Mouse (Mus musculus) adrenal gland, postnatal 10 days (tissue): ENCODE measurements at regions not wholly inside any gene's neighbourhood (a gene's known extent, or its start where the extent isn't known, plus 50 kb on each side); places are given as distances from the start of the nearest gene placed in this dataset.

Source experiments
- DNase-seq: peaks from one replicate; pipeline ENCODE4 v3.0.0; 2021; ENCODE audit warnings: mixed read lengths

- DNase-seq, result no peak
Observed at GRCm38 (mm10) chr17:70942478-70942877, 60.0 kb upstream of the Myom1 start.

DNA sequence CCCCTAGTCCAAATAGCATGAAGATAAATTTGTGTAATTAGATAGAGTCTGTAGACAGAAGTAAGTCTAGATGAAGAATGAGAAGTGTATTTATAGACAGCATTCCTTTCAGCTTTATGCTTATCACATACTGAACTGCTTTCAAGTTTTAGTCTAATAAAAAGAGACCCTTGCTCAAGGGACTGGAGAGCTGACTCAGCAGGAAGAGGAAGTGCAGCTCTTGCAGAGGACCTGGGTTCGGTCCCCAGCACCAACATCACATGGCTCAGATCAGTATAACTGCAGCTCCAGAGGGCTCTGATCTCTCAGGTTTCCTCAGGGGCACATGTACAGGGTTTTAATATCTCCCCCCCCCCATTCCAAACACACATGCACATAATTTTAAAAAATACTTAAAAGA, 68.2 kb upstream of the Myom1 start:
- DNase-seq, result no peak

DNA sequence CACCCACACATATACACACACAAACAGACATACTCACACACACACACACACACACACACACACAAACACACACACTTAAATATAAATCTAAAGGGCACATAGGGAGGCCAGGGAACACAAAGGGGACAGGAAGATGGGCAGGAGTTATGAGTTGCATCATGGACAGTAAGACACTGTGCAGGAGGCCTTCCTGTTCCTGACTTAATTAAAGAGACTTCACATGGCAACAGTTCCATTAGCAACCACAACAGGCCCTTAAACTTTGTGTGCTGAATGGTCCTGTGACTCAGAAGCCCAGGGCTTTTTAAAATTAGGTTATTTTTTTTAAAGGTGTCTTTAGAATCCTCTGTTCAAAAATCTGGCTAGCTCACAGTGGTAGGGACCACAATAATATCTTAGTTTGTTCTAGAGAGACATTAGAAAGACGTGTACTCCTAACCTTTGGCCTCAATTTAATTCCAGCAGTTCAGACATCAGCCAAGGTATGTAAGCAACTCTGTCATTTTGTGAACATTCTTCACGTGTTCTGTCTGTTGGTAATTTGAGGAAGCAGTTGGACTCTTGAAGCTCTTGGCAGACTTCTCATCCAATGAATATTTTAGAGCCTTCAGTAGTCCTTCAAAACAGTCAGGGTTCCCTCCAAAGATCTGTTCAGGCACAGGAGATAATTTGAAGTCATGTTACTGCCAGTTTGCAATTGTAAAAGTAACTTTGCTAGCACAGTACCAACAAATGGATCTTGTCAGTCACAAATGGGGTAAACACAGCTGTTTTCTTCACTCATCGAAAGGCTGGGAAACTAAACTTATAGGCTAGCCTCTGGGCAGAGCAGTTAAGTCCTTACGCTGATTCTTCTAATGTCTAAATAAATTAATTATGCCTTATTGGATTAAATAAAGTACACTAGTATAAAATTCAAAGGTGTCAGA, 69.0 kb upstream of the Myom1 start:
- no peak for DNase-seq

DNA sequence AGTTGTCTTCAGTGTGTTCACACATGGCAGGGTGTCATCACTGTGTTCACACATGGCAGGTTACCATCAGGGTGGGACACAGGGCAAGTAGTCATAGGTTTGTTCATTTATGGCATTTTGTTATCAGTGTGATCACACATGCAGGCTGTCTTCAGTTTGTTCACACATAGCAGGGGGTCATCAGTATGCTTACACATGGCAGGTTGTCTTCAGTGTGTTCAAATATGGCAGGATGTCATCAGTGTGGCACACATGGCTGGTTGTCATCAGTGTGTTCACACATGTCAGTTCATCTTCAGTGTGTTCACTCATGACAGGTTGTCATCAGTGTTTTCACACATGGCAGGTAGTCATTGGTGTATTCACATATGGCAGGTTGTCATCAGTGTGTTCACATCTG, 69.9 kb upstream of the Myom1 start:
- no peak for DNase-seq

- no peak for DNase-seq
Observed at GRCm38 (mm10) chr17:70930600-70930999, 71.8 kb upstream of the Myom1 start.

DNA sequence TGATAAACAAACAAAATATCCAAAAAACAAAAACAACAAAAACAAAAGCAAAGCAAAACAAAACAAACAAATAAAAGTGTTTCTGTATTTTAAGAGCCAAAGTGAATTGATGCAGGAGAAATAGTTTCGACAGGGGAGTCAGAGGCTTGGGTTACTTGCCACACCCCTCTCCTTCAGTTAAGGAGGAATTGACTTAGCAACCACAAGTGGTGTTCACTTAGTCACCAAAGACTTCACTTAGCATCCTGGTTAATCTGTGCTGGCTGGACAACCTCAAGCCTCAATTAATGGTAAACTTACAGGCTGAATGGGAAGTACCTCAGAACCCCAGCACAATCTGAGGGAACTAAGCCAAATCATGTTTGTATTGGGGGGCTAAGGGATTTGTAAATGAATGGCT, 72.9 kb upstream of the Myom1 start:
- DNase-seq, result no peak

DNA sequence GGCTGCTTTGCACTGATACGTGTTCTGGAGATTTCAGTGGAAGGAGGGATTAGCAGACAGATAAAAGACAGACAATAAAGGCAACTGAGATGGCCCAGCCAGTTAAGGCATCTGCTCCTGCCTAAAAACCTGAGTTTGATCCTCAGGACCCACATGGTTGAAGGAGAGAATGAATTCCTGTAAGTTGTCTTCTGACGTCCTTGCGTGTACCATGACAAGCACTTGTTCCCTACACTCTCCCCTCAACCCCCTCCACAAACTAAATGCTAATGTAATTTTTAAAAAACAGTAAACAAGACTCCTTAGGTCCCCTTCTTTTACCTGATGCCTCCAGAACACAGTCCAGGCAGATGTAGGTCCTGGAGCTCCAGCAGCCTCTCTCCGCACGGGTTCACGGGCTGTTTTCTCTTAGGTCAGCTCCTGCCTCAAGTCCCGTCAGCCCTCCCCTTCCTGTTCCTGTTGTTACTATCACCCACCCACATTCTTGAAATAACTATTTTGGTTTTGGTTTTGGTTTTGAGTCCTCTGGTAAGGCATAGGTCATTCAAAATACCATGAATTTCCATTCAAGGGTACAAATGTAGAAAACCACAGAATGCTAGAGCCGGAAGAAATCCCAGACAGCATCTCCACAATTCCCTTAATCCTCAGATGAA, 71.3 kb upstream of the Tgif1 start:
- no peak for DNase-seq

DNA sequence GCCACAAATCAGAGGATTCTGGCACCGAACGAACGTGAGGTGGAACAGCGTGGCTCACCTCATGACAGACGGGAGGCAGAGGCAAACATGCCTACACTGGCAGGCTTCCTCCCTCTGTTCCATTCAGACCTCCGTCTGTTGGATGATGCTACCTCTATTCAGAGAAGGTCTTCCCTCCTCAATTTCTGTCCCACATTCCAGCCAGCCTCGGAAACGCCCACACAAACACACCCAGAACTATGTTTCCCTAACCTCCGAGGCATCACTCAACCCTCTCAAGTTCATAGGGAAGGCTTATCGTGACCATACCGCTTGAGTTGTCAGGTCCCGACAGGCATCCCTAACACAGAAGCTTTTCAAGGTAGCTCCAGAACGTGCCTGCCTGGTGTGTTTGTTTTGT, 68.3 kb upstream of the Tgif1 start:
- no peak for DNase-seq

- no peak for DNase-seq
Observed at GRCm38 (mm10) chr17:70920181-70920580, 66.8 kb upstream of the Tgif1 start.

- peak; percentile 13 for DNase-seq
Observed at GRCm38 (mm10) chr17:70917183-70917935, 64.0 kb upstream of the Tgif1 start.

DNA sequence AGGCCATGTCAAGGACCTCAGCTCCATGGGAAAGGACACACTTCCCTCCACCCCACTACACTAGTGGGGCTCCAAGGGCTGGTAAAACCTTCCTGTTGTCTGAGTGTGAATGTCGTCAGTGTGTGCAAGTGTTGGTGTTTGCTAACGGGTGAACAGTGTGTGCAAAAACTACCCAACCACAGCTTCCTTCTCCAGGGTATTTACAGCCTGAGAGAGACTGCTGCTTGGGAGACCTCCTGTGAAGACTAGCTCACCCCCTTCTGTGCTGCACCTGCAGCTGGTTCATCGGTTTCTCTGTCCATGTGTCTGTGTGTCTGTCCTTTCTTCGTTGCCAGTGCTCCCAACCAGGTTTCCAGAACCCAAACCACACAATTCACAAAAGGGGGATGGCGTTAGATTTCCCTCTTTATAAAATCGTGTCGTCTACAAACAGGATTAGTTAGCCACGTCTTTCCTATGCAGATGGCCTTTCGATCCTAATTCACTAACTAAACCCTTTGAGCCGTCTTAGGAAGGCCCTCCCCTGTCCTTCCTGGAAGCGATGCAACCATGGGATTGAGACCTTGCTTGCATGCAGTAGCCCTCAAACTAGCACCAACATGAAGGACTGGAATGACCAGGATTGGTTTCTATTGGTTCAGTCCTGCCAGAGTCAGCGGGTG, 62.9 kb upstream of the Tgif1 start:
- no peak for DNase-seq

DNA sequence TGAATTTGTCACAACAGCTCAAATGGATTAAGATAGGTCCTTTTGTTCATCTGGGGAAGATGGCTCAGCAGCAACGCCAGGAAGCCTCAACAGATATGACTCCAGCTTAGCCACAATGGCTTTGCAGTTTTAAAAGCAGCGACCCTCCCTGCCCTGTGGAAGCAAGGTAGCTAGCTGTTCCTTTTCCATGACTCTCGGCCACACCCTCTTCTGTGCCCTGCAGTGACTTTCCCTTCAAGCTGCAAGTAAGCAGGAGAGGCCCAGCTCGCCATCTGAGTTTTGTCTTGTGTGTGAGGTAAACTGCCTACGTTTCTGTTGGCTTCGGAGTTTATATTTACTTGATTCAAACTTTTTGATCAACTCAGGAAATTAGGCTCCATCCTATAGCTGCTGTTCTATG, 62.1 kb upstream of the Tgif1 start:
- no peak for DNase-seq

DNA sequence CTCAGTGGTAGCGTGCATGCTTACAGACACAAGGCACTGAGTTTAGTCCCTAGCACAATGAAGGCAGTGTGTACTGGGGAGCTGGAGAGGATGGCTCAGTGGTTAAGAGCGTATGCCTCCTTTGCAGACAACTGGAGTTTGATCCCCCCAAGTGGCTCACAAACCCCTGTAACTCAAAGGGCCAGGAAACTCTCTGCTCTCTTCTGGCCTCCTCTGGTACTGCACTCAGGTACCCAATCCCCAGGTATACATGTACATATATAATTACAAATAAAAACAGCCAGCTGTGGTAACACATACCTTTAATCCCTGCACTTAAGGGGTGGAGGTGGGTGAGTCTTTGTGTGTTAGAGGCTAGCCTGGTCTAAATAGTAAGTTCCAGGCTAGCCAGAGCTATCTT, 56.9 kb upstream of the Tgif1 start:
- DNase-seq, result no peak

DNA sequence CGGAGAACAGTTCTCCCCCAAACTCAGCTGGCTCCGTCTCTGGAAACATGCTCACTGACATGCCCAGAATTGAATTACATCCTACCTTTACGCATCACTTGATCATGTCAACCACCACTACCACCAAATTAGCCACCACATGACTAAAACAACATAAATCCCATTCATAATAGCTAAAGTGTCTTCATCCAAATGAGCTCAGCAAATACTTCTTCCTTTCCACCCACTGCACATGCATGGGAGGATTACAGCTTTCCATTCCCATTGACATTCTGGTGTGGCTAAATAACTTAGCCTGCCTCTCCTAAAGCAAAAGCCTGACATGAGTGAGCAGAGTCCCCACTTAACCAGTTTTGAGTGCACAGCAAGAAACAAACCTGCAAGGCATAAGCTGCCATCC, 56.2 kb upstream of the Tgif1 start:
- DNase-seq, result no peak

DNA sequence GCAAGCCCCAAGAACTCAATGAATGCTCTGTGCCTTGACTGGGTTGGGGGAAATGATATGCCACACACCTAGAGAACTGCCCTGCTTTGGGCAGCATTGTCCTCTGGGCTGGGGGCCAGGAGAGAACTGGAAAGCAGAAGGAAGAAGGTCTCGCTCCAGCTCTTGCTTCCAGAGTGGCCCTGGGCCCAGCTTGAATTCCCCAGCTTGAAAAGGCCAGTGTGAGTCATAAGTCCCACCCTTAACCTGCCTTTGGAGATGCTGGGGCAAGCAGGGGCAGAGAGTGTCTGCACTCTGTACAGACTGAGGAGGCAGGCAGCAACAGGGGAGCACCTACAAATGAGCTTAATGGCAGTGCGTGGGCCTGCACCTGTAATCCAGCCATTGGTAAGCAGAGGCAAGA, 55.0 kb upstream of the Tgif1 start:
- no peak for DNase-seq
